Mouse (Mus musculus): ENCODE measurements around the gene Tmem40. TPM values are rescaled to one million over a fixed set of nuclear protein-coding genes. Genes with fewer than 3 reads are reported as not detected.

Tmem40 gene
- total and polyA plus RNA-seq, 3 experiments = 0.92 to 2.4 TPM; not detected in 1

DNA sequence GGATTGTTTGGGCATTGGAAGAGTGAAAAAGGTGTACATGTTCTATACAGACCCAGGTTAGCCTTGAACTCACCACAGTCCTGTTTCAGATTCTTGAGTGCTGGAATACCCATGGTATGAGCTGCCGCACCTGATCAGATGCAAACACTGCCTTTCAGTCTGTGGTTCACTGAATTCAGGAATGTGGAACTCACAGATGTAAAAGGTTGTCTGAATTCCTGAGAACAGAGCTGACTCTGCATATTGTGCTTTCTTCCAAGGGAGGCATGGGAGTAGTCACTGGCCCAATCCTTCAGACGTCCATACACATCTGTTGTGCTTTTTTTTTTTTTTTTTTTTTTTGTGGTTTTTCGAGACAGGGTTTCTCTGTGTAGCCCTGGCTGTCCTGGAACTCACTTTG is 50.9 kb downstream of the Tmem40 start:
- WGBS = 85% methylated on average over 3 of the region's 3 CpGs
- intact Hi-C loops (cut with DNase I) = no loop called here
- no peak overlapping the region for H3K4me3 ChIP-seq
- no peaks in the 10 kb centered on the region for H3K4me1 ChIP-seq (ENCODE audit: control insufficient read depth, insufficient read depth, low read length)
- no peaks in the 10 kb centered on the region for H3K79me2 ChIP-seq (replicated peaks; ENCODE audit: control insufficient read depth, insufficient read depth, low read length)
- no peak overlapping the region for H3K27ac ChIP-seq
- TF ChIP-seq CTCF (IDR thresholded peaks at IDR 0.05) (no peak), EP300 (IDR thresholded peaks at IDR 0.05; ENCODE audit: insufficient read depth, low read depth, low read length) (no peak), POLR2A (IDR thresholded peaks at IDR 0.05; ENCODE audit: insufficient read depth, low read depth, low read length) (no peak)
- H3K9ac ChIP-seq (ENCODE audit: low read depth, low read length) = no peak overlapping the region
- DNase-seq = no peak
- no peaks in the 10 kb centered on the region for H3K27me3 ChIP-seq (ENCODE audit: control insufficient read depth, insufficient read depth, low read length)
- H3K36me3 ChIP-seq (ENCODE audit: control insufficient read depth, insufficient read depth, low read length) = no peaks in the 10 kb centered on the region

- Histone ChIP-seq H3K9ac (ENCODE audit: low read depth, low read length) (no peak overlapping the region), H3K27ac (no peak overlapping the region), H3K79me2 (replicated peaks; ENCODE audit: control insufficient read depth, insufficient read depth, low read length) (no peaks in the 10 kb centered on the region), H3K36me3 (ENCODE audit: control insufficient read depth, insufficient read depth, low read length) (no peaks in the 10 kb centered on the region), H3K4me3 (no peak overlapping the region), H3K27me3 (ENCODE audit: control insufficient read depth, insufficient read depth, low read length) (no peaks in the 10 kb centered on the region), H3K4me1 (ENCODE audit: control insufficient read depth, insufficient read depth, low read length) (peaks cover under 1% of the 10 kb centered on the region; the same call in 1 of the 2 replicates)
- TF ChIP-seq POLR2A (IDR thresholded peaks at IDR 0.05; ENCODE audit: insufficient read depth, low read depth, low read length) (no peak), CTCF (IDR thresholded peaks at IDR 0.05) (no peak), EP300 (IDR thresholded peaks at IDR 0.05; ENCODE audit: insufficient read depth, low read depth, low read length) (no peak)
- DNase-seq = no peak
- intact Hi-C loops (cut with DNase I) = no loop called here
- 42% methylated on average over 5 of the region's 5 CpGs for WGBS
These were observed 59.3 kb downstream of the Tmem40 start for GRCm38 (mm10) chr6:115702901-115703300.

- no peak for DNase-seq
These were observed 60.9 kb downstream of the Tmem40 start for GRCm38 (mm10) chr6:115701302-115701701.

DNA sequence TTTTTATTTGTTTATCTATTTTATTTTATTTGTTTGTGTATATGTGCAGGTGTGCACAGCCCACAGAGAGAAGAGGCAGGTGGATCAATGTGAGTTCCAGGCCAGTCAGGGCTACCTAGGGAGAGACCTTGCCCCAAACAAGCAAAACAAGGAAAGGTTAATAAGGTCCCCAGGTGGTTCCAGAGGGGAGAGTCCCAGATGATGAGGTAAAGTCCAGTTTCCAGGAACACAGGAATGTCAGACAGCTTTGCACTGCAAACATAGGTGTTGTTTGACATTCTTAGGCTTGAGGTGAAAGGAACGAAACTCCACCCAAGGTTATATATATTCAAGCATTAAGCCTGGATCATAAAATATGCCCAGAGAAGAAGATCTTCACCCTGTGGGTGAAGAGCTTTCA is 61.4 kb downstream of the Tmem40 start:
- Histone ChIP-seq H3K4me3 (no peak overlapping the region), H3K27me3 (ENCODE audit: control insufficient read depth, insufficient read depth, low read length) (no peaks in the 10 kb centered on the region), H3K36me3 (ENCODE audit: control insufficient read depth, insufficient read depth, low read length) (no peaks in the 10 kb centered on the region), H3K9ac (ENCODE audit: low read depth, low read length) (no peak overlapping the region), H3K27ac (no peak overlapping the region), H3K79me2 (replicated peaks; ENCODE audit: control insufficient read depth, insufficient read depth, low read length) (no peaks in the 10 kb centered on the region), H3K4me1 (ENCODE audit: control insufficient read depth, insufficient read depth, low read length) (peaks cover 2% of the 10 kb centered on the region)
- WGBS = 97% methylated on average over 1 of the region's 1 CpGs
- TF ChIP-seq EP300 (IDR thresholded peaks at IDR 0.05; ENCODE audit: insufficient read depth, low read depth, low read length) (no peak), POLR2A (IDR thresholded peaks at IDR 0.05; ENCODE audit: insufficient read depth, low read depth, low read length) (no peak), CTCF (IDR thresholded peaks at IDR 0.05) (no peak)
- intact Hi-C loops (cut with DNase I) = no loop called here
- no peak for DNase-seq

More at GRCm38 (mm10) chr6:115701302-115701701, 60.9 kb downstream of the Tmem40 start:
- H3K4me3 ChIP-seq = no peak overlapping the region
- no peaks in the 10 kb centered on the region for H3K27me3 ChIP-seq (ENCODE audit: control insufficient read depth, insufficient read depth, low read length)
- H3K79me2 ChIP-seq (replicated peaks; ENCODE audit: control insufficient read depth, insufficient read depth, low read length) = no peaks in the 10 kb centered on the region
- TF ChIP-seq POLR2A (IDR thresholded peaks at IDR 0.05; ENCODE audit: insufficient read depth, low read depth, low read length) (no peak), CTCF (IDR thresholded peaks at IDR 0.05) (peak; percentile 42), EP300 (IDR thresholded peaks at IDR 0.05; ENCODE audit: insufficient read depth, low read depth, low read length) (no peak)
- no peaks in the 10 kb centered on the region for H3K36me3 ChIP-seq (ENCODE audit: control insufficient read depth, insufficient read depth, low read length)
- no peak overlapping the region for H3K9ac ChIP-seq (ENCODE audit: low read depth, low read length)
- 66% methylated on average over 11 of the region's 11 CpGs for WGBS
- H3K4me1 ChIP-seq (ENCODE audit: control insufficient read depth, insufficient read depth, low read length) = peaks cover 2% of the 10 kb centered on the region
- H3K27ac ChIP-seq = no peak overlapping the region
- intact Hi-C loops (cut with DNase I) = no loop called here

DNA sequence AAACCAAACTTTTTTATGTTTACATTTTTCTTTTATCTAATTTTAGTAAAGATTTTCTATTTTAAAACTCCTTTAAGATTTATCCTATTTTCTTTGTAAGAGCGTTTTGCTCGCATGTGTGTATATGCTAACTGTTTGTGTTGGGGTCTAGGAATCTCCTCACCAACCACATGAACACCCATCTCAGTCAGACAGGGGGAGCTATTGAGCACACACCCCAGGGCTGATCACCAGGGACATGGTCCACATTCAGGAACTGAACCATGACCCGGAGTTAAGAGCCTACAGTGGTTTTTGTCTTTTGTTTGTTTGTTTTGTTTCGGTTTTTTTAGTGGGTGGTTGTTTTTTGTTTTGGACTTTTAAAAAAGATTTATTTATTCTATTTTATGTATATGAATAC is 63.5 kb downstream of the Tmem40 start:
- Histone ChIP-seq H3K27ac (no peak overlapping the region), H3K4me1 (ENCODE audit: control insufficient read depth, insufficient read depth, low read length) (peaks cover 7% of the 10 kb centered on the region), H3K9ac (ENCODE audit: low read depth, low read length) (no peak overlapping the region), H3K79me2 (replicated peaks; ENCODE audit: control insufficient read depth, insufficient read depth, low read length) (no peaks in the 10 kb centered on the region), H3K4me3 (no peak overlapping the region), H3K36me3 (ENCODE audit: control insufficient read depth, insufficient read depth, low read length) (no peaks in the 10 kb centered on the region), H3K27me3 (ENCODE audit: control insufficient read depth, insufficient read depth, low read length) (no peaks in the 10 kb centered on the region)
- intact Hi-C loops (cut with DNase I) = loop anchor here (2.0 to 5.0 kb wide), 2 partner anchors 18 to 74 kb away; partner anchors contain the start of gene Cand2
- TF ChIP-seq EP300 (IDR thresholded peaks at IDR 0.05; ENCODE audit: insufficient read depth, low read depth, low read length) (no peak), CTCF (IDR thresholded peaks at IDR 0.05) (peak; percentile 64)
- no peak for DNase-seq
- 81% methylated on average over 4 of the region's 4 CpGs for WGBS

GRCm38 (mm10) chr6:115697739-115698558 is 64.3 kb downstream of the Tmem40 start:
- no peak overlapping the region for H3K4me3 ChIP-seq
- H3K27me3 ChIP-seq (ENCODE audit: control insufficient read depth, insufficient read depth, low read length) = no peaks in the 10 kb centered on the region
- DNase-seq = peak; percentile 34 to 53
- TF ChIP-seq CTCF (IDR thresholded peaks at IDR 0.05) (no peak), EP300 (IDR thresholded peaks at IDR 0.05; ENCODE audit: insufficient read depth, low read depth, low read length) (no peak), POLR2A (IDR thresholded peaks at IDR 0.05; ENCODE audit: insufficient read depth, low read depth, low read length) (no peak)
- intact Hi-C loops (cut with DNase I) = loop anchor here (2.0 to 5.0 kb wide), 2 partner anchors 19 to 74 kb away; partner anchors contain the start of gene Cand2
- no peaks in the 10 kb centered on the region for H3K79me2 ChIP-seq (replicated peaks; ENCODE audit: control insufficient read depth, insufficient read depth, low read length)
- no peaks in the 10 kb centered on the region for H3K36me3 ChIP-seq (ENCODE audit: control insufficient read depth, insufficient read depth, low read length)
- H3K27ac ChIP-seq = peak overlapping the region; percentile 44
- WGBS = 39% methylated on average over 17 of the region's 17 CpGs
- H3K4me1 ChIP-seq (ENCODE audit: control insufficient read depth, insufficient read depth, low read length) = peaks cover 7% of the 10 kb centered on the region
- no peak overlapping the region for H3K9ac ChIP-seq (ENCODE audit: low read depth, low read length)
